Mouse (Mus musculus): ENCODE results near the gene Rpl13a.

- TF ChIP-seq CTCF (IDR thresholded peaks at IDR 0.05; ENCODE audit: low read depth) (no peak), EP300 (optimal IDR thresholded peaks at IDR 0.05) (no peak)
Measured at GRCm38 (mm10) chr7:45147899-45148298, 19.3 kb upstream of the Rpl13a start.
